Mouse (Mus musculus): ENCODE data around the gene Csnk1g1.

DNA sequence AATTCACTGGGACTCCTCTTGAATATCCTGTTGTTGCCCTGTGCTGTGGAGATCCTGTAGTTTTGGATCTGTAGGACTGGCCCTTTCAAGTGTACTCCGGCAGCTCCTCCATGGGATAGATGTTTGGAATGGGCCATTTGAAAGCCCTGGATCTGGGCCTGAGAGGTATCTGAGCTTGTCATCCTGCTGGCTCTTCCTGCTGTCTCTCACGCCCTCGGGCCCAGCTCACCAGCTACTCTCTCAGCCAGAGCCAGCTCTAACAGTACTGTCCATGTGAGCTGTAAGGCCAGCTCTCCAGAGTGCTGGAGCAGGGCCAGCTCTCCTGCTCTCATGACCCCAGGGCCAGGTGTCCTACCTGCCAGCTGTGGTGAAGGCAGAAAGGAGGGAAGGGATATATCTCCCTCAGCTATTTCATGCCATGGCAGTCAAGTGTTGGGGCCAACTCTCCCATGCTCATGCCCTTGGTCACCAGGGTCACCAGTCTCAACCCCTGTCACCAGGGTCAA, 42.4 kb downstream of the Csnk1g1 start:
- TF ChIP-seq ZC3H11A (IDR thresholded peaks at IDR 0.05; ENCODE audit: borderline replicate concordance, low read depth, low read length): no peak
- TF ChIP-seq HCFC1 (IDR thresholded peaks at IDR 0.05; ENCODE audit: borderline replicate concordance, insufficient read depth, low read length): no peak
